Mouse (Mus musculus) common myeloid progenitor, adult 5-6 weeks (primary cell): Measurements from ENCODE around the gene Gramd1c. TPM values are rescaled to one million over a fixed set of nuclear protein-coding genes. Genes with fewer than 3 reads are reported as not detected.

ENCODE experiments used
- ATAC-seq: replicated peaks from 2 replicates; pipeline ENCODE4 v1.8.0; 2016; ENCODE audit warnings: low read depth, mild to moderate bottlenecking, moderate TSS enrichment, inconsistent platforms; ENCODE audit not compliant: poor library complexity, severe bottlenecking
- total RNA-seq: library from RNA; stranded (forward); fragments of 200-1000, 187-1606 nt; gene quantifications from 2 replicates; pipeline ENCODE4 v1.2.3, GENCODE M21; 2017

Gene Gramd1c
- 5.1 and 7.1 TPM in 2 replicates for total RNA-seq

DNA sequence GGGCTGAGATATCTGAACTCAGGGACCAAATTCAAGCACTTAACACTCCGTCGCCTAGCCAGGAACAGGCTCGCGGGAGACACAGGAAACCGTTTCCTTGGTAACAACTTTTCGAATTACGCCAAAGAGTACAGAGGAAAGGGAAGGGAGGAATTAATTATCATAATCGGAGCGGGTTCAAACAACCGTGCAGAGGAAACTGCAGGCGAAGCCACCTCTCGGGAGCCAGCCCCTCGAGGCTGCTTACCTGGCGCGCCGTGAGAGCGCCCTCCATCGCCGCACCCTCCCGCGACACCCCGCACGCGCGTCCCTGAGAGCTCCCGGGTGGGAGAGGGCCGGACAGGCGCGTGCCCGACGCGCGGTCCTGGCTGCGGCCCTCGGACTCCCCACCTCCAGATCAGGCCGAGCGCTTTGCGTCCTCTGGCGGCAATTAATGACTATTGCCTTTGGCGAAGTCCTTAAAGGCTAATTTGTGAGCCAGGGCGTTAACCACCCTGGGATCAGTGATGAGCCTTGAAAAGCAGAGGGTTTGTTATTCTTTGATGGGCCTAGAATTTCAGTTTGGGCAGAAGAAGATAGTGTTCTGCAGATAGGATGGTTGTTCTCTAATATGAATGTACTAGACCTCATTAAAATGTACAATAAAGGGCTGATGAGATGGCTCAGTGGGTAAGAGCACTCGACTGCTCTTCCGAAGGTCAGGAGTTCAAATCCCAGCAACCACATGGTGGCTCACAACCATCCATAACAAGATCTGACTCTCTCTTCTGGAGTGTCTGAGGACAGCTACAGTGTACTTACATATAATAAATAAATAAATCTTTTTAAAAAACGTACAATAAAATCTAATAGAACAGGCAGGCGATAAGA, at the start of gene Gramd1c:
Gene Gramd1c, minus strand, starts transcription at position 321 of the 870 bp plus-strand sequence.
- ATAC-seq = peak; percentile 84

DNA sequence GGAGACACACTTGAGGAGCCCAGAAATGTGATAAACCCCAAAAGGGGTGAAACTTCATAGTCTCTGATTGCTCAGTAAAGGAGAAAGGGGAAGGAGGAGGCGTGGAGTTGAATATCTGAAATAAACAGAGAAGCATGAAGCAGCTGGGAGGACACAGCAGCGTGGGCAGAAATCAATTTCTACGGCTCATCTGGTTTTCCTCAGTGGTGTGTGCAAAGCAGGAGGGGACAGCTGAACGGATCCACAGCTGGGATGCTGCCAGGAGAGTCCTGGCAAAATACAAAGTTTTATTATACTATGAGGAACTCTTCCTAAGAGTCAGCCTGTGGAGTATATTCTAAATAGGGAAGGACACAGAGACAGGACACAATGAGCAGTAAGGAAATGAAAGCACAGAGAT, 45.9 kb upstream of the Gramd1c start:
- no peak for ATAC-seq

GRCm38 (mm10) chr16:44105211-44105610, 42.1 kb upstream of the Gramd1c start:
- ATAC-seq = no peak

GRCm38 (mm10) chr16:44103806-44104766, 40.9 kb upstream of the Gramd1c start:
- ATAC-seq = 0 out of 2 replicates have a peak, but pooled peaks have one; percentile 36

DNA sequence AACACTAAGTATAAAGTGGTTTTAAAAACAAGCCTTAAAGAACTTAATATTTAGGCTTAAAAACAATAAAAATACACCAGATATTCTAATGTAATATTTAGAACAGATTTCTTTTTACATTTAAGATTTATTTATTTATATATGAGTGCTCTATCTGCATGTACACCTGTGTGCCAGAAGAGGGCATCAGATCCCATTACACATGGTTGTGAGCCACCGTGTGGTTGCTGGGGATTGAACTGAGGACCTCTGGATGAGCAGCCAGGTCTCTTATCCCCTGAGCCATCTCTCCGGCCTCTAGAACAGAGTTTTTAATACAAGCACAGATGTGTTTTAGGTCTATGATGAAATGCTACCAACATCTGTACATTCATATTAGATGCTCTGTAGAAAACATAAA, 39.8 kb upstream of the Gramd1c start:
- no peak for ATAC-seq

GRCm38 (mm10) chr16:44101181-44101710, 38.1 kb upstream of the Gramd1c start:
- ATAC-seq = no peak

DNA sequence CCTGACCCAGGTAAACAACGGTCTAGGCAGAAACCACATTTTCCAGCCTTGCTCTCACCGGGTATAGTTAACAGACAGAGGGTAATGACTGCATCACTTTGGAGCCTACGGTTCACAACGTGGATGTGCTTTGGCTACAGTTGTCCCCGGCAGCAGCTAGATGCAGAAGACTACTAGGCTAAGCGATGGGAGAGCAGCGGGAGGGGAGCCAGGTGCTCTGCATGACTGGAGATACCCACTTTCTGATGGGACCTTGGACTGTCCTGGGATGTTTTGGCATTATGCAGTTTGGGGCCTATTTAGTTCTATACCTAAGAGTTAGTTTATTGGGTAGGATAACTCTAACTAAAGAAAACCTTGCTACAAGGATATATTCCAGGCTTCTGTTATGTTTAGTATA, 36.2 kb upstream of the Gramd1c start:
- no peak for ATAC-seq

DNA sequence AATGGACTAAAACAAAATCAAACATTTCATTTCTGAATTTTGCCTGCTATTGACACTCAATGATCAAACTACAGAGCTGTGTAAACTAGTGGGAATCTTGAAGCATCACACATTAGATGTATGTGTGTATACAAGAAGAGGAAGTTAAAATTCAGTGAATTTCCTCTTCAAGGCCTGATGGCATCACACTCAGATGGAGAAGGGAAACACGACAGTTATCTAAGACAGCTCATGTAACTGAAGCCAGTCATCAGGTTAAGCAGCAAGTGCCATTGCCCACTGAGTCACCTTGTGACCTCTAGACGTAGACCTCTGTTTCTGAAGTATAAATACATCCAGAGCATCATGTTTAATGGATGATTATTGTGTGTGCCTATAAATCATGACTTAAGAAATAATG, 24.5 kb upstream of the Gramd1c start:
- 0 out of 2 replicates have a peak, but pooled peaks have one; percentile 29 for ATAC-seq

DNA sequence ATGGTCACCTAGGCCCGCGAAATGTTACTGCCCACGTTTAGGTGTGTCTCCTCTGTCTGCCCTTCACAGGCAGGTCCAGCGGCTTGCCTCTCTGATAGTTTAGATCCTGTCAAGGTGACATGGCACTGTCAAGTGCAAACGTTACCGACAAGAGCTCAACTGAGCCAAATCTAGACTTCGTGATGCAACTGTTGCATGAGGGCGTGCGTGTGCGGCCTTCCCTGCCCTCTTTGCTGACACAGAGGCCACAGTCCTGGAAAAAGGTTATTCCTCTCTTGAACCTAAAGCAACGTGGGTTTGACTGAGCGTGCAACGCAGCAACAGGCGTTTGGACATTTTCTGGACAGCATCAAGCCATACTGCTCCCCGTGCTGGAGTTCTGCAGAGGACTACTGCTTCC, 1.8 kb downstream of the Gramd1c start:
- no peak for ATAC-seq

GRCm38 (mm10) chr16:44060604-44061286, 2.4 kb downstream of the Gramd1c start:
- ATAC-seq = no peak

- peak; percentile 71 for ATAC-seq
Observed at GRCm38 (mm10) chr16:44058745-44059144, 4.4 kb downstream of the Gramd1c start.

DNA sequence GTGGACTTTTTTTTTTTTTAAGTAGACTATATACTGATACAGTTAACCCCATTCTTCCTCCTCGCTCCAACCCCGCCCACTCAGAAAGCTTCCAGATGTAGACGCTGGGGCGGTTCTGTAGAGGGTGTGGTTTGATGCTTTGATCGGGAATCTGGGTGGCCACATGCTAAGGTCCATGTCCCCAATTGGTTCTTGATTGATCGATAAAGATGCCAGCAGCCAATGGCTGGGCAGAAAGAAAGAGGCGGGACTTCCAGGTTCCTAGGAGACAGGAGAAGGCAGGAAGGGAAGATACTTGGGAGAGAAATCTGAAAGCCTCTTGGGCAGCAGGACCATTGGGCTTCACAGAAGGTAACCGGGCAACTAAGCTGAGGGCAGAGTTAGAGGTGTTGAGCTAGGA, 7.4 kb downstream of the Gramd1c start:
- no peak for ATAC-seq

- no peak for ATAC-seq
Observed at GRCm38 (mm10) chr16:44053265-44053664, 9.9 kb downstream of the Gramd1c start.

DNA sequence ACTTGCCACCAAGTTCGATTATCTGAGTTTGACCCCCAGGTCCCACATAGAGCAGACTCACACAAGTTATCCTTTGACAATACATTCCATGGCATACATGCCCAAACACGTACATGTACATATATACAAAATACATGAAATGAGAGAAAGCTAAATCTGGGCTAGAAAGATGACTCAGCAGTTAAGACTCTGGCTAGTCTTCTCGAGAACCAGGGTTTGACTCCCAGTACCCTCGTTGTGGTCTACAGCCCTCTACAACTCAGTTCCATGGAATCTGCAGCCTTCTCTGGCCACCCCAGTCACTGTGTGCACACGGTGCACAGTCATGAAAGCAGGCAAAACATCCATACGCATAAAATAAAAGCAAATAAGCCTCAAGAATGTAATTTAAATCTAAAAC, 10.8 kb downstream of the Gramd1c start:
- ATAC-seq = no peak

- peak; percentile 65 for ATAC-seq
Observed at GRCm38 (mm10) chr16:44050139-44050538, 13.0 kb downstream of the Gramd1c start.

GRCm38 (mm10) chr16:44039112-44039511, 24.0 kb downstream of the Gramd1c start:
- no peak for ATAC-seq

DNA sequence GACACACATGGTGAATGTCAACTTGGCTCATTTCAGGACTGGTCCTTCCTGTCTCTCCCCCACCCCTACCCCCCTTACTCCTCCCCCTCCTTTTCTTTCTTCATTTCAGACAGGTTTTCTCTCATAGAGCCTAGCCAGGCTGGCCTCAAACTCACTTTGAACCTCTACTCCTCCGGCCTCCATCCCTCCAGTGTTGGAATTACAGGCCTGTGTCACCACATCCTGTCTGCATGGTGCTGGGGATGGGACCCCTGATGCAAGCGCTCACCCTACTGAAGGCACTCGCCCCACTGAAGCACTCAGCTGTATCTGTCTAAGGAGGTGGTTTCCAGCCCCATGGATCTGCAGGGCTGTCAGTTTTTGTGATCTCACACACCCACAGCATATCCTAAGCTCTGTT, 27.9 kb downstream of the Gramd1c start:
- ATAC-seq = no peak

DNA sequence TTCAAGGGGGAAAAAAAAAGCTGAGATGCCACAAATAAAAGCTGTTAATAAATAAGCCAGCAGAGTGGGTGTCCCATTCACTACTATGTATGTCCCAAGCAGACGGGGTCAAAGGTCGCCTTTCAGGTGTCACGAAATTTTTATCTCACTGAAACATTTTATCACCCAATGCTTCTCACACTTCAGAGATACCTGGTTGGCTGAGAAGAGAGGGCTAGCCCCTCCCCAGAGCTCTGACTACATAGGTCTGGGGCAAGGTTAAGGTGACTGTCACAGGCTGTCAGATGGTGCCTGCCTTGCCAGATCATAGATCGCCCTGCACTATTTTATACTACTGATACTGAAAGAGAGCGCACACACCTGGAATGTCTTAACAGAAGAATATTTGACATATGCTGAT, 29.8 kb downstream of the Gramd1c start:
- ATAC-seq = no peak

DNA sequence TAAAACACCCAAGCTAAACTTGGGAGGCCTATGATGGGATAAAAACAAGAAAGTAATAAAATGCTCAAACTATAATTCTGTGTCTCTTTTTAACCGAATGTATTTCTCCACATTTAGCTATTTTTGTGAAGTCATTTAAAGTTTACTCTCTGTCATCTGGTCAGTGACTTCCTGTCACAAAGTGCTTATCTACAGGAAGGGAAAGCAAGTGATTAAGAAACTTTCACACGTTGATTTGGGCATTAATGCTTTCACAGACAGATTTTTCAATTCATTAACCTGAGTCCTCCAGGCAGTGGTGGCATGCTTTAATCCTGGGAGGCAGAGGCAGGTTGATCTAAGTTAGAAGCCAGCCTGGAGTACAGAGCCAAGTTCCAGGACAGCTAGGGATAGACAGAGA, 33.9 kb downstream of the Gramd1c start:
- ATAC-seq = peak; percentile 62

GRCm38 (mm10) chr16:44026822-44027221, 36.3 kb downstream of the Gramd1c start:
- ATAC-seq = no peak
